Mouse (Mus musculus): ENCODE data around the gene Cdc14b.

Cdc14b gene

DNA sequence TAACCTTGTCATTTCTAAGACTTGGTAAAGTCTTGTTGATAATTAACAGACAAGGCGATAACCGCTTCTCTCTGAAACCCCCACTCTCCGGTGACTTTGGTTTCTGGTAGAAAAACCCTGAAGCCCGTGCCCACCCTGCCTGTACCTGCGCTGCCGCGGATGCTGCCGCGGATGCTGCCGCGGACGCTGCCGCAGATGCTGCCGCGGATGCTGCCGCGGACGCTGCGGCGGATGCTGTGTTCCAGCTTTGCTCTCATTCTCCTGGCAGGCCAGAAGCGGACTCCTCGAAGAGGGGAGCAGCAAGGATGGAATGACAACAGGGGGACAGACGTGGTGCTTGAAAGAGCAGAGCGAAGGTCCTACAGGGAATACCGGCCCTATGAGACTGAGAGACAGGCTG, 105.3 kb downstream of the Cdc14b start:
- no peak for DNase-seq

DNA sequence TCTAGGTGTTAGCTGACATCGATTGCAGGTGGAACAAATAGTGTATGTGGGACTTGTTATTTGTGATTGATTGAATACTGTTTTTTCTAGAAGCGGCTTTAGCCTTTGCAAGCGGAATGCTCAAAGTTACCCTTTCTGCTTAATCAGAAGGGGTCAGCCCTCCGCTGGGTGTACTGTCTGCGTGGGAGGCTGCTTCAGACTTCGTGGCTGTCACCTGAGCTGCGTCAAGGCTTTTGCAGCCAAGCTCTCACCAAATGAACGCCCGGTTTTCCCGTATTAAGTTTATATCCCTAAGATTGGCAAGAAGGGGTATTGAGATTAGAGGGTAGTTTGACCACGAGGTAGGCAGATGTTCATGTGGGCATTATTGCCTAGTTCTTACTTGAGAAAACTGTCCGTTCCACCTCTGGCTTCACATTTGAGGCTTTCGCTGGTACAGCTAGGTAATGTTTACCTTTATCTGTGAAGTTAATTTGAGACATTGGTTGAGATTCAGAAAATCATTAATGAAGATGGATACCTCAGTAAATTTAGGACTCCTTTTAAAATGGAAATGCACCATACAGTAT, 111.9 kb downstream of the Cdc14b start:
- DNase-seq, result no peak

DNA sequence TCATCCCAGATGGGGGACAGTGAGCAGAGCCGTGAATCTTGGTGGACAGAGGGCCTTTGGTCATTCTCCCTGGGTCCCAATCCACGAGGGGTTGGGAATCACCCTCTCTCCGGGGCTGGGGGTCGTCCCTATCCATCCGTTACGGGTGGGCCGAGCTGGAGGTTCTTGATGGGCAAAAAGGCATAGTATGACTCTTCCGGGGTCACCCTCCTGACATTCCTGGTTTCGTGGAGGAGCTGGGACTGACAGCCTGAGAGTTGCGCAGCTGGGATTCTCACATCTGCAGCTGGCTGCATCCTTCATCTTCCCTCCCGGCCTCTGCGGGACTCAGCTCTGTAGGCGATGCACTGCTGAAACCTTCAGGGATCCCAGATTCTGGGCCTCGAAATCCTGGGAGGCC, 112.5 kb downstream of the Cdc14b start:
- DNase-seq, result no peak

- DNase-seq, result no peak
These were observed 113.0 kb downstream of the Cdc14b start for GRCm38 (mm10) chr13:64161916-64162611.

- DNase-seq, result peak; percentile 99
These were observed 113.6 kb downstream of the Cdc14b start, which contains the start of gene Habp4 for GRCm38 (mm10) chr13:64161548-64161915. TSS of gene Habp4 (plus strand) at chr13:64161824.

GRCm38 (mm10) chr13:64156966-64157365, 118.1 kb downstream of the Cdc14b start:
- DNase-seq, result no peak

DNA sequence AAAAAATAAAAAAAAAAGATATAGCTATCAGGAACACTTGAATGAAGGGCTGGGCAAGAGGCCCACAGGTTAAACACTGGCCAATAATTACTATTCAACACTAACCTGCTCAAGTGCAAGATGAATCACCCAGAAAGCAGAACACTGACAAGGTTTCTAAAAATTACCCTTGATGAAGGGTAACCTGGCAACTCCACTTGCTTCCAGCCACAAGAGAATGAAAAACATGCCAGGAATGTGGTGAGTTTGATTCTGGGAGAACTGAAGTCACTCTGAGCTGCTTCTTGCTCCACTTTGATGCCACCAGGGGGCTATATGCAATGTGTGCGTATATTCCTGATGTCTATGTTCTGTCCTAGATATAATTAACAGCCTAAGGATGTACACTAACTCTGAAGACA, 119.9 kb downstream of the Cdc14b start:
- DNase-seq, result no peak

- no peak for DNase-seq
These were observed 120.4 kb downstream of the Cdc14b start for GRCm38 (mm10) chr13:64154651-64155050.

- DNase-seq, result peak; percentile 40
These were observed 121.3 kb downstream of the Cdc14b start for GRCm38 (mm10) chr13:64153751-64154267.

DNA sequence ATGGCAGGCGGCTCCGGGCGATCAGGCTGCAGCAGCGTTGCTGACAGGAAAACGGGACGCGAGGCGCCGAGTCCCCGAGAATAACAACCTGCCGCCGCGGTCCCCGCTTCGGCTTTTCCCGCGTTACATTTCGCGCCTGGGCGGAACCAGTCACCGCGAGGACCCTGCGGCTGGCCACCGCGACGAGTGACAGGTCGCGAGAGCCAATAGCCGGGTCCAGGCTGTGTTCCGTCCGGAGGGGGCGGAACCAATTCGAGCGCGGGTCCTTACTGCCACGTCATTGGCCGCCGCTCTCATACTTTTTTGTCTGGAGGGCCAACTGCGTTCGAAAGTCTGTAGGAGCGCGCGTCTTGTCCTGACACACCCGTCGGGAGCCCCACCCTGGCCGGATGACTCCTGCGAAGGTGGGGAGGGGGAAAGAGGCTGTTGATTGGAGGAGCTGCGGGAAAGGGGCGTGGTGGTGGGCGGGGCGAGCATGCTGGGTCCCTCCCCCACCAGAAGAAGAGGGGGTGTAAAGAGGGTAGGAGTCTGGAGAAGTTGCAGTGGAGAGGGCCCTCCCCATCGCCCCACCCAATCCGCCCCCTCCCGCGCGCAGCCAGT, 121.9 kb downstream of the Cdc14b start, which contains the start of gene Zfp367:
Gene Zfp367, minus strand, starts transcription at position 120 of the 600 bp plus-strand sequence.
- peak; percentile 99 for DNase-seq

DNA sequence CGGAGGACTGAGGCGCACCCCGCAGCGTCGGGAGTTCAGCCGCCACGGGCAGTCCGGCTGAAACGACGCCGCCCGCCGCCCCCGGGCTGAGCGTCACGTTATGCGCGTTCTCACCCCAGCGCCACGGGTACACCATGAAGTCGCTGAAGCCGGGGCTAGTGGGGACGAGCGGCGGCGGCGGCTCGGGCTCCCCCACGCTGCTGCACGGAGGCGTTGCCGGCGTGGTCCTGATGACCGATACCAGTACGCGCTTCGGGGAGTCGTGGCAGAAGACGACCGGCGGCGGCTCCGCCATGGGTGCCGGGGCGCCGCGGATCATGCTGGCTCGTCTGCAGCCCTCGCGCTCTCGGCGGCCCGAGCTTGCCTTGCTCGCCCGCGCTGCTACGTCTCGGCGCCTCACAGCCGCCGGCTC, 122.4 kb downstream of the Cdc14b start:
- no peak for DNase-seq

DNA sequence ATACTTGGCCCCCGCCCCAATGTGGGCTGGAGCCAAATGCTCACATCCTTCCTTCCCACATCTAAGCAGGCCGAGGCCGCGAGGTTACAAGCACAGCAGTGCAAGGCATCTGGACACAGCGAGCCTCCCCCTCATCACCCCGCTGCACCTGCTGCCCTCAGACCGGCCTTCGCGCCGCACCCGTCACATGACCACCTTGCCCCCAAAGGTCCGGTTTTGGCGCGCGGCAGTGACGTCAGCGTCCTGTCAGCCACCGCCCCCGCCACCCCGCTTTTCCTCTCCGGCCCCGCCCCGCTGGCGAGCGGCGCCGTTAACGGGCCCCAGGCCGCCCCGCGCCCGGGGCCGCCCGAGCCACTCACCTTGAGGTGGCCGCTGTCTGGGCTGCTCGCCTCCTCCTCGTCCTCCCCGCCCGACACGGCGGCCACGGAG, 122.8 kb downstream of the Cdc14b start:
- peak; percentile 77 for DNase-seq

DNA sequence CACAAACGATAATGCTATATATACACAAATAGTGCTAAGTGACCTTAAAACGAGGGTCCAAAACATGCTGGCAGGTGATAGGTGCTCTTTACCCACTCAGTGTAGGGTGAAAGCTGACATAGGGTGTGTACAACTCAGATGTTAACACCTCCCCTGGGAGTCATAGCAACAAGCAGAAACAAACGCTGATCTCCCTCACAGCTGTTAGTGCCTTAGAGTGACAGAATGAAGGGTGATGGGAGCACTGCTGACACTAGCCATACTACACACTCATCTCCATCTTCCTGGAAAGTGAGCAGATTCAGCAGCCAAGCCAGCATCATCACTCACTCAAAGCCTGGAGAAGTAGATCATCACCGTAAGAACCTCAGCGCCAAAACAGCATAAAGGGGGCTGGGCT, 125.0 kb downstream of the Cdc14b start:
- no peak for DNase-seq
